34 mouse cellular contexts compared by ENCODE assay signal in genomic region chr6:34463582-34463981, GRCm38 (mm10). TPM values are rescaled to one million over a fixed set of nuclear protein-coding genes. Genes with fewer than 3 reads are reported as not detected.
"Had no signal": no experiment of that assay in that cellular context is flagged by ENCODE, and none has a peak within 500 bp of the region (broad histone marks: within the 10 kb centered on the region; RNA-seq: fewer than 3 reads in every experiment).

No protein-coding gene starts in this region.

- H3K27me3 ChIP-seq: heart, embryonic 13.5 days; heart, embryonic 15.5 days; hindbrain, embryonic 13.5 days; hindbrain, embryonic 15.5 days; kidney, embryonic 15.5 days; limb, embryonic 13.5 days; limb, embryonic 15.5 days had no signal

- H3K4me2 ChIP-seq: heart, embryonic 11.5 days; heart, embryonic 13.5 days; heart, embryonic 15.5 days; hindbrain, embryonic 13.5 days; hindbrain, embryonic 15.5 days; kidney, embryonic 15.5 days; limb, embryonic 13.5 days; limb, embryonic 15.5 days; liver, embryonic 12.5 days had no signal

- H3K4me1 ChIP-seq: heart, embryonic 13.5 days; heart, embryonic 15.5 days; hindbrain, embryonic 13.5 days; hindbrain, embryonic 15.5 days; kidney, embryonic 15.5 days; limb, embryonic 13.5 days; limb, embryonic 15.5 days; liver, embryonic 12.5 days had no signal

- DNase-seq: gastrocnemius, adult 2 months; gastrocnemius, postnatal 10 days; gastrocnemius, postnatal 25 days; heart, adult 18-20 months; heart, postnatal 14 days; heart, postnatal 36 days; kidney, adult 11 months; kidney, adult 2 months; kidney, adult 9 months; kidney, postnatal 25 days; kidney, postnatal 4 days; left cerebral cortex, postnatal 4 days had no signal

- ATAC-seq: hindbrain, postnatal 0 days; intestine, embryonic 16.5 days; liver, embryonic 12.5 days had no signal

- H3K9me3 ChIP-seq: heart, embryonic 13.5 days; heart, embryonic 15.5 days; hindbrain, embryonic 13.5 days; hindbrain, embryonic 15.5 days; kidney, embryonic 15.5 days; limb, embryonic 13.5 days; limb, embryonic 15.5 days; liver, embryonic 12.5 days had no signal

- H3K4me3 ChIP-seq: gastrocnemius, adult 2 months; heart, embryonic 13.5 days; heart, embryonic 15.5 days; hindbrain, embryonic 13.5 days; hindbrain, embryonic 15.5 days; kidney, embryonic 15.5 days; layer of hippocampus, adult 2 months; left cerebral cortex, adult 2 months; limb, embryonic 13.5 days; limb, embryonic 15.5 days; liver, embryonic 12.5 days had no signal

- H3K36me3 ChIP-seq: heart, embryonic 13.5 days; heart, embryonic 15.5 days; hindbrain, embryonic 13.5 days; hindbrain, embryonic 15.5 days; kidney, embryonic 15.5 days; limb, embryonic 13.5 days; limb, embryonic 15.5 days; liver, embryonic 12.5 days had no signal

- H3K9ac ChIP-seq: heart, embryonic 13.5 days; heart, embryonic 15.5 days; hindbrain, embryonic 13.5 days; hindbrain, embryonic 15.5 days; kidney, embryonic 15.5 days; limb, embryonic 13.5 days; limb, embryonic 15.5 days; liver, embryonic 12.5 days; liver, embryonic 14.5 days had no signal

- H3K27ac ChIP-seq: gastrocnemius, adult 2 months; heart, embryonic 13.5 days; heart, embryonic 15.5 days; hindbrain, embryonic 13.5 days; hindbrain, embryonic 15.5 days; hindbrain, postnatal 0 days; kidney, embryonic 15.5 days; kidney, postnatal 0 days; layer of hippocampus, adult 2 months; left cerebral cortex, adult 2 months; limb, embryonic 13.5 days; limb, embryonic 15.5 days; liver, embryonic 12.5 days; liver, embryonic 14.5 days had no signal

RNA-seq across cellular contexts. Expression of gene Akr1b7, which starts 51.4 kb away (rescaled TPM):
- total RNA-seq: gastrocnemius, adult 2 months; gastrocnemius, postnatal 10 days; gastrocnemius, postnatal 25 days; granulocyte monocyte progenitor cell, adult 5-6 weeks; heart, adult 18-20 months; heart, postnatal 14 days; heart, postnatal 36 days; hematopoietic stem cell, adult 5-6 weeks; hindbrain, postnatal 0 days; layer of hippocampus, adult 2 months; layer of hippocampus, postnatal 10 days; layer of hippocampus, postnatal 25 days; left cerebral cortex, adult 2 months; left cerebral cortex, postnatal 10 days; left cerebral cortex, postnatal 25 days; left cerebral cortex, postnatal 4 days had no signal
- polyA plus RNA-seq: heart, embryonic 13.5 days; heart, embryonic 15.5 days; hindbrain, embryonic 11.5 days; hindbrain, embryonic 13.5 days; hindbrain, postnatal 0 days; limb, embryonic 13.5 days had no signal
